Mouse (Mus musculus) monocyte, adult 5-6 weeks (primary cell): ENCODE measurements around the gene Adcy6. TPM values are rescaled to one million over a fixed set of nuclear protein-coding genes. Genes with fewer than 3 reads are reported as not detected.

Experiments
- ATAC-seq: fragments of 153-309, 156-312 bp; replicated peaks from 2 replicates; pipeline ENCODE4 v1.8.0; 2017; ENCODE audit warnings: mild to moderate bottlenecking; ENCODE audit not compliant: low TSS enrichment, insufficient number of reproducible peaks, severe bottlenecking, poor library complexity, low FRiP score
- total RNA-seq: library from RNA; stranded (forward); fragments of 200-1000, 200-491, 200-594 nt; gene quantifications from 3 replicates; pipeline ENCODE4 v1.2.3, GENCODE M21; 2017

Adcy6 gene
- total RNA-seq: 0.96 to 3.7 TPM in 2 of 3 replicates, not detected in the other

GRCm38 (mm10) chr15:98609331-98610130 is at the start of gene Adcy6:
Gene Adcy6, minus strand, starts transcription at chr15:98610076.
- no peak for ATAC-seq

GRCm38 (mm10) chr15:98656982-98657751 is 47.3 kb upstream of the Adcy6 start:
- no peak for ATAC-seq

GRCm38 (mm10) chr15:98652174-98652573 is 42.3 kb upstream of the Adcy6 start:
- ATAC-seq: no peak

- ATAC-seq: no peak
These were observed 41.6 kb upstream of the Adcy6 start for GRCm38 (mm10) chr15:98651431-98651830.

GRCm38 (mm10) chr15:98648071-98648470 is 38.2 kb upstream of the Adcy6 start:
- no peak for ATAC-seq

- ATAC-seq: no peak
These were observed 37.4 kb upstream of the Adcy6 start for GRCm38 (mm10) chr15:98647308-98647707.

GRCm38 (mm10) chr15:98646737-98647136 is 36.9 kb upstream of the Adcy6 start:
- no peak for ATAC-seq

GRCm38 (mm10) chr15:98645057-98646026 is 35.5 kb upstream of the Adcy6 start:
- ATAC-seq: no peak

GRCm38 (mm10) chr15:98644406-98644805 is 34.5 kb upstream of the Adcy6 start:
- ATAC-seq: no peak

GRCm38 (mm10) chr15:98640157-98640556 is 30.3 kb upstream of the Adcy6 start:
- no peak for ATAC-seq

- ATAC-seq: no peak
These were observed 27.3 kb upstream of the Adcy6 start for GRCm38 (mm10) chr15:98637155-98637554.

- ATAC-seq: no peak
These were observed 26.6 kb upstream of the Adcy6 start for GRCm38 (mm10) chr15:98636517-98636916.

- no peak for ATAC-seq
These were observed 25.5 kb upstream of the Adcy6 start for GRCm38 (mm10) chr15:98635291-98635841.

- ATAC-seq: no peak
These were observed 24.7 kb upstream of the Adcy6 start for GRCm38 (mm10) chr15:98634541-98635081.

- no peak for ATAC-seq
These were observed 24.1 kb upstream of the Adcy6 start for GRCm38 (mm10) chr15:98633822-98634470.

- no peak for ATAC-seq
These were observed 23.0 kb upstream of the Adcy6 start for GRCm38 (mm10) chr15:98632921-98633320.

GRCm38 (mm10) chr15:98632107-98632744 is 22.4 kb upstream of the Adcy6 start:
- no peak for ATAC-seq
